Mouse (Mus musculus): Measurements from ENCODE around the gene Fbxl21. TPM values are rescaled to one million over a fixed set of nuclear protein-coding genes. Genes with fewer than 3 reads are reported as not detected.

The Fbxl21 gene
- polyA plus RNA-seq, 1 experiment, result 1.2 TPM

- TF ChIP-seq POLR2A (IDR thresholded peaks at IDR 0.05; ENCODE audit: borderline replicate concordance, extremely low read depth, low read depth, low read length) (no peak), CTCF (IDR thresholded peaks at IDR 0.05; ENCODE audit: insufficient read depth, low read length) (no peak)
- no peak overlapping the region for H3K4me3 ChIP-seq (replicated peaks; ENCODE audit: extremely low read depth, low read depth, low read length)
- H3K4me1 ChIP-seq (ENCODE audit: control insufficient read depth, insufficient read depth, low read length), result no peaks in the 10 kb centered on the region; the same call in 1 of the 2 replicates
- 36% methylated on average over 4 of the region's 4 CpGs for WGBS
- DNase-seq, result no peak
Measured at GRCm38 (mm10) chr13:56549364-56549763, 27.1 kb downstream of the Fbxl21 start.

DNA sequence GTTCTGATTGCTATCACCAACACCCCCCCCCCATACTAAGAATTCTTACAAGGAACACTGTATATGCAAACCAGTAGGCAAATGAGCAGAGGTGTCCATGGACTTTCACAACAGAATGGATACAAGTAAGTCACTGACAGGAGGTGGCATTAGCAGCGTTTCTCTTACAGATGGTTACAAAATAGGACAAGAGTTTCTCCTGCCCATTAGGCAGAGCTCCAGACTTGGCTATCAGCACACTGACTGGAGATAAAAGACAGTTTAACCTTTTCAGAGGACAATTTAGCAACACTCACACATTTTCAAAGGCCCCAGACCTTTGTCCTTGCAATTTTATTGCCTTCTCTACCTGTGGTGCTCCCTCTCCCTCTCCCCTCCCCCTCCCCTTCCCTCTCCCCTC is 28.3 kb downstream of the Fbxl21 start:
- TF ChIP-seq POLR2A (IDR thresholded peaks at IDR 0.05; ENCODE audit: borderline replicate concordance, extremely low read depth, low read depth, low read length), result no peak
- no peak for DNase-seq
- no peak overlapping the region for H3K4me3 ChIP-seq (replicated peaks; ENCODE audit: extremely low read depth, low read depth, low read length)
- no peaks in the 10 kb centered on the region; the same call in 1 of the 2 replicates for H3K4me1 ChIP-seq (ENCODE audit: control insufficient read depth, insufficient read depth, low read length)
- WGBS, result 31% methylated on average over 1 of the region's 1 CpGs

DNA sequence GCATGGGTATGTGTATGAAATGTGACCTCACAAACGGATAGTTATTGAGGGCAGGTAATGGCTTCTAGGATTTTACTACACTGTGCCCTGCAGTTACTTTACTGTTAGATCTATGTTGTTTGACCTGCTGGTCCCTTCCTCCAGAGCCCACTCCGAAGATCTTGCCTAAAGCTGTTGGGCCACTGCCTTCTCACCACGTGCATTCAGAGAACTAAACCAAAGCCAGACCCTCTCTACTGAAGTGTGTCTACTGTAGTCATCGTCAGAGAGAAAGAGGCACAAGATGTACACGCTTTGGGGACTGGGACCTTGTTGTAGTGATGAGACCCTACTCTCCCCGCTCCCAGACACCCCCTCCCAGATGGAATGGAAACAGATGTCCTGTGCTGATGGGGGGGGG is 29.4 kb downstream of the Fbxl21 start:
- no peak overlapping the region for H3K4me3 ChIP-seq (replicated peaks; ENCODE audit: extremely low read depth, low read depth, low read length)
- WGBS, result 68% methylated on average over 6 of the region's 6 CpGs
- no peaks in the 10 kb centered on the region; the same call in 1 of the 2 replicates for H3K4me1 ChIP-seq (ENCODE audit: control insufficient read depth, insufficient read depth, low read length)
- no peak for DNase-seq
- no peak for TF ChIP-seq POLR2A (IDR thresholded peaks at IDR 0.05; ENCODE audit: borderline replicate concordance, extremely low read depth, low read depth, low read length)

DNA sequence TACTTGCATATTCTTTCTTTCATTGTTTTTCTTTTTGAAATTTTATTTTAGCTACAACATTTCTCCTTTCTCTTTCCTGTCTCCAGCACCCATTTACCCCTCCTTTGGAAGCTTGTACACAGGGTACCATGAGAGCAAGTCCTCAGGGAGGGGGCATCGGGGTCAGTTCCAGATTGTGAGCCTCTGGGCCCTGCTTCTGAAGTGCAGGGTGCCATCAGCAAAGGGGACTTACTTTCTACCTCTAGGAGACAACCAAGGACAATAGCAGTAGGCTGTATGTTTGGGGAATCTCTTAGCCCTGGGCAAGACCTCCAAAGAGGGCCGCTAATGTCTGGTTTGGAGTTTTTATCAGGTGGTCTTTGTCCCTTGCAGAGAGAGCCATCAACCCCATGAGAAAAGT is 31.7 kb downstream of the Fbxl21 start:
- H3K4me1 ChIP-seq (ENCODE audit: control insufficient read depth, insufficient read depth, low read length), result no peaks in the 10 kb centered on the region; the same call in 1 of the 2 replicates
- H3K4me3 ChIP-seq (replicated peaks; ENCODE audit: extremely low read depth, low read depth, low read length), result no peak overlapping the region
- 55% methylated on average over 2 of the region's 2 CpGs for WGBS
- DNase-seq, result no peak
- no peak for TF ChIP-seq CTCF (IDR thresholded peaks at IDR 0.05; ENCODE audit: insufficient read depth, low read length)
- no peak for TF ChIP-seq POLR2A (IDR thresholded peaks at IDR 0.05; ENCODE audit: borderline replicate concordance, extremely low read depth, low read depth, low read length)

DNA sequence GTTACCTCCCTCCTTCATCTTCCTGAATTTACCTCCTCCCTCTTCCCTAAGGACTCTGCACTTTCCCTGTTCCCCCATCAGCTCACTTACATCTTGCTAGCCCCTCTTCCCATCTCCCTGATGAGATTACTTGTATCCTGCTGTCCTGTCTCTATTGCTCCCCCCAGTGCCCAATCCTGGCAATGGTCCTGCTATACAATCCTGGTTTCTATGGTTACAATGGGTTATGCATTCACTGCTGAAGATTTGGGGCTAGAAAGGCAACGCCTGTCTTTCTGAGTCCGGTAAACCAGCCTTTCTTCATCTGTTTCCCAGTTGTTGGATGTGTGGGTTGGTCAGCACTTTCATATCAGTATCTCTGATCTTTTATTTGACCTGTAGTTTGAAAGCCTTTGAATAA is 32.1 kb downstream of the Fbxl21 start:
- no peak overlapping the region for H3K4me3 ChIP-seq (replicated peaks; ENCODE audit: extremely low read depth, low read depth, low read length)
- no peaks in the 10 kb centered on the region for H3K4me1 ChIP-seq (ENCODE audit: control insufficient read depth, insufficient read depth, low read length)
- TF ChIP-seq POLR2A (IDR thresholded peaks at IDR 0.05; ENCODE audit: borderline replicate concordance, extremely low read depth, low read depth, low read length) (no peak), CTCF (IDR thresholded peaks at IDR 0.05; ENCODE audit: insufficient read depth, low read length) (no peak)
- WGBS, result 36% methylated on average over 2 of the region's 2 CpGs
- DNase-seq, result no peak

DNA sequence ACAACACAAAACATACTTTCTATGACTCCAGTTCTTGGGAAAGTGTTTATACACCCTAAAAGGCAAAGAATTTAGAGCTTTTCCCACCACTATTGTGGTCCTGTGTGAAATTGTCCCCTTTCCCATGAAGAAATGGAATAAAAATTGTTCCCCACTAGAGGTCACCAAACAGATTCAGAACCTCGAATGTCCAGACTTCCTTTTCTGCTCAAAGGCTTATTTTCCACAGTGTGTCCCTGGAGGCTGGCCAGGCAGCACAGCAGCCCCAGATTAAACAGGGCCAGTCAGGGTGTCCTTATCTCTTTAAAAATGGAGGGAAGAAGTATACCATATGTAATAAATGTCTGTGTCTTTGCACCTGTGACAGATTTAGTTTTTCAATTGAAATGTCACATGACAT is 33.7 kb downstream of the Fbxl21 start:
- TF ChIP-seq POLR2A (IDR thresholded peaks at IDR 0.05; ENCODE audit: borderline replicate concordance, extremely low read depth, low read depth, low read length), result no peak
- TF ChIP-seq CTCF (IDR thresholded peaks at IDR 0.05; ENCODE audit: insufficient read depth, low read length), result 0 out of 2 replicates have a peak, but pooled peaks have one; percentile 10
- no peak overlapping the region for H3K4me3 ChIP-seq (replicated peaks; ENCODE audit: extremely low read depth, low read depth, low read length)
- no peak for DNase-seq
- no peaks in the 10 kb centered on the region for H3K4me1 ChIP-seq (ENCODE audit: control insufficient read depth, insufficient read depth, low read length)
- 0% methylated on average over 1 of the region's 1 CpGs for WGBS

DNA sequence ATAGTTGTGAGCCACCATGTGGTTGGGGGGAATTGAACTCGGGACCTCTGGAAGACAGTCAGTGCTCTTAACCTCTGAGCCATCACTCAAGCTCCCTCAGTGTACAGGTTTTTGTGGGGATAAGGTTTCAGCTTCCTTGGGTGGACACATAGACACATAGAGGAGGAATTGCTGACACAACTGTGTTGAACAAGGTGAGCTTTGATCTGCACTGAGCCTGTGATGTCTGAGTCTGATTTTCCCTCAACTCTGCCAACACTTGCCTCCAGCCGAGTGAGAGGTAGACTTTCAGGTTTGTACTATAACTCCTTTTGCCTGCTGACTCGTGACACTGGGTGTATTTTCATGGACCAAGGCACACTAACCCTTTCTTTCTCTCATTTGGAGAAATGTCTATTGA is 34.4 kb downstream of the Fbxl21 start:
- 77% methylated on average over 3 of the region's 3 CpGs for WGBS
- no peak for TF ChIP-seq CTCF (IDR thresholded peaks at IDR 0.05; ENCODE audit: insufficient read depth, low read length)
- no peak for TF ChIP-seq POLR2A (IDR thresholded peaks at IDR 0.05; ENCODE audit: borderline replicate concordance, extremely low read depth, low read depth, low read length)
- H3K4me3 ChIP-seq (replicated peaks; ENCODE audit: extremely low read depth, low read depth, low read length), result no peak overlapping the region
- DNase-seq, result no peak
- no peaks in the 10 kb centered on the region for H3K4me1 ChIP-seq (ENCODE audit: control insufficient read depth, insufficient read depth, low read length)

DNA sequence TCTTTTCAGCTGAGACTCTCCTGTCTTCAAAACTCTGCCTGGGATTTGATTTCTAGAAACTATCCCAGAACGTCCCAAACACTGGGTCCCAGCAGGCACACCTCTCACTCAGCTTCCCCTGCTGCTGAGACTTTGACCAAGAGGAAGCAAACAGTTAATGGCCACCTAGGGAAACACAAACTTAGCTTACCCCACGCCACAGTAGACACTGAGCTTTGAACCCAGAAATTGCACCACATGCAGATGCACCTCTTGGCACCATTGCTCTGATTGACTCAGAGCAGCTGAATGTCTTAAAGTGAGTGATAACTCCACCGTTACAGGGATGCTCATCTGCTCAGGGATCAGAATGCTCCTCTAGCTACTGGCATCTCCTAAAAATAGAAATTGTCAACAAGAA is 36.5 kb downstream of the Fbxl21 start:
- WGBS, result 65% methylated on average over 3 of the region's 3 CpGs
- no peak for DNase-seq
- TF ChIP-seq CTCF (IDR thresholded peaks at IDR 0.05; ENCODE audit: insufficient read depth, low read length), result no peak
- TF ChIP-seq POLR2A (IDR thresholded peaks at IDR 0.05; ENCODE audit: borderline replicate concordance, extremely low read depth, low read depth, low read length), result no peak
- Histone ChIP-seq H3K4me3 (replicated peaks; ENCODE audit: extremely low read depth, low read depth, low read length) (no peak overlapping the region), H3K4me1 (ENCODE audit: control insufficient read depth, insufficient read depth, low read length) (no peaks in the 10 kb centered on the region)

GRCm38 (mm10) chr13:56559841-56560370 is 37.6 kb downstream of the Fbxl21 start:
- no peak overlapping the region for H3K4me3 ChIP-seq (replicated peaks; ENCODE audit: extremely low read depth, low read depth, low read length)
- 84% methylated on average over 6 of the region's 6 CpGs for WGBS
- no peak for DNase-seq
- TF ChIP-seq CTCF (IDR thresholded peaks at IDR 0.05; ENCODE audit: insufficient read depth, low read length) (no peak), POLR2A (IDR thresholded peaks at IDR 0.05; ENCODE audit: borderline replicate concordance, extremely low read depth, low read depth, low read length) (no peak)
- no peaks in the 10 kb centered on the region for H3K4me1 ChIP-seq (ENCODE audit: control insufficient read depth, insufficient read depth, low read length)

- no peaks in the 10 kb centered on the region for H3K4me1 ChIP-seq (ENCODE audit: control insufficient read depth, insufficient read depth, low read length)
- no peak overlapping the region for H3K4me3 ChIP-seq (replicated peaks; ENCODE audit: extremely low read depth, low read depth, low read length)
- WGBS, result 74% methylated on average over 8 of the region's 8 CpGs
- no peak for TF ChIP-seq POLR2A (IDR thresholded peaks at IDR 0.05; ENCODE audit: borderline replicate concordance, extremely low read depth, low read depth, low read length)
- no peak for TF ChIP-seq CTCF (IDR thresholded peaks at IDR 0.05; ENCODE audit: insufficient read depth, low read length)
- DNase-seq, result no peak
Measured at GRCm38 (mm10) chr13:56561129-56561528, 38.9 kb downstream of the Fbxl21 start.

Measured in lung, adult 2 months (tissue).